ENCODE assay signal across 16 mouse cellular contexts in genomic region chr1:105999802-106000201, GRCm38 (mm10).
"Had no signal": no experiment of that assay in that cellular context is flagged by ENCODE, and none has a peak within 500 bp of the region (broad histone marks: within the 10 kb centered on the region; RNA-seq: fewer than 3 reads in every experiment).

No protein-coding gene starts in this region.

- H3K4me3 ChIP-seq: neural tube, embryonic 13.5 days; neural tube, embryonic 15.5 days; stomach, embryonic 15.5 days had no signal

- DNase-seq: retina, postnatal 1 day; right cerebral cortex, adult 18-20 months; right cerebral cortex, postnatal 14 days; right cerebral cortex, postnatal 25 days; right cerebral cortex, postnatal 4 days; spleen, adult 18-20 months; thymus, adult 18-20 months; thymus, adult 2 months; thymus, postnatal 14 days; thymus, postnatal 25 days; thymus, postnatal 36 days; thymus, postnatal 4 days had no signal

- H3K36me3 ChIP-seq: stomach, embryonic 15.5 days had no signal

- H3K9me3 ChIP-seq: neural tube, embryonic 13.5 days; neural tube, embryonic 15.5 days; stomach, embryonic 15.5 days had no signal

- H3K4me2 ChIP-seq: neural tube, embryonic 13.5 days; neural tube, embryonic 15.5 days; stomach, embryonic 15.5 days had no signal

- H3K4me1 ChIP-seq: stomach, embryonic 15.5 days had no signal

- H3K27ac ChIP-seq: neural tube, embryonic 13.5 days; neural tube, embryonic 15.5 days; stomach, embryonic 15.5 days; stomach, postnatal 0 days had no signal

- H3K9ac ChIP-seq: neural tube, embryonic 13.5 days; neural tube, embryonic 15.5 days; stomach, embryonic 15.5 days had no signal

- H3K27me3 ChIP-seq: neural tube, embryonic 13.5 days; neural tube, embryonic 15.5 days; stomach, embryonic 15.5 days had no signal
